16 mouse cellular contexts compared by ENCODE assay signal in the genomic region with DNA sequence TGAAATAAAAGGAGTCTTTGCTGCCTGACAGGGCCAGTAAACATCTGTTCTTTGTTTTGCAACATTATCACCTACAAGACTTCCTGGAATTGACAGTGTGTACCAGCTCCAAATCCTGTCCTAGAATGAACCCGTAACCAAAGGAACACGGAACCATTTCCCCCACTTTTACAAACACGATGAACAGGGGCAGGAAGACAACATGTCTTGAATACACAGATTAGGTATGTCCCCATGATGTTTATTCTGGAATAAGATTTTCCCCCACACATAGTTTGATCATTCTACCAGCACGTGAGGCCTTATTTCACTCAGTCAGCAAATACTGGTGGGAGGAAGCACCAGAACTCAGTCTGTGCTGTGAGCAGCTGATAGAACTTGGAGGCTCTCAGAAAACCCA.
DNase-seq lines count a peak whose midpoint lies in the region; ATAC-seq and TF ChIP-seq lines count a peak whose summit lies in the region.
"Had no signal": no experiment of that assay in that cellular context is flagged by ENCODE, and none has a peak within 500 bp of the region (broad histone marks: within the 10 kb centered on the region; RNA-seq: fewer than 3 reads in every experiment).

No protein-coding gene starts in this region.

- H3K9me3 ChIP-seq in liver, postnatal 0 days (ENCODE audit: low read length): no peaks in the 10 kb centered on the region
- no peaks in the 10 kb centered on the region for H3K9me3 ChIP-seq in liver, embryonic 11.5 days (ENCODE audit: control insufficient read depth, low read length)
- H3K9me3 ChIP-seq in embryonic facial prominence, embryonic 10.5 days: no peaks in the 10 kb centered on the region
- H3K9me3 ChIP-seq: embryonic facial prominence, embryonic 15.5 days; hindbrain, embryonic 10.5 days; midbrain, embryonic 15.5 days had no signal

- H3K36me3 ChIP-seq in liver, postnatal 0 days (replicated peaks; ENCODE audit: insufficient read depth, low read length): peaks cover 3% of the 10 kb centered on the region; the same call in 1 of the 2 replicates
- H3K36me3 ChIP-seq in liver, embryonic 11.5 days (ENCODE audit: control insufficient read depth, insufficient read depth, low read length): no peaks in the 10 kb centered on the region
- no peaks in the 10 kb centered on the region for H3K36me3 ChIP-seq in embryonic facial prominence, embryonic 10.5 days (replicated peaks)
- H3K36me3 ChIP-seq: hindbrain, embryonic 10.5 days; neural tube, embryonic 12.5 days had no signal

- H3K27ac ChIP-seq in liver, postnatal 0 days (ENCODE audit: low read depth): no peak overlapping the region
- H3K27ac ChIP-seq in liver, embryonic 11.5 days (ENCODE audit: low read depth, low read length): no peak overlapping the region
- no peak overlapping the region for H3K27ac ChIP-seq in embryonic facial prominence, embryonic 10.5 days (replicated peaks)
- H3K27ac ChIP-seq: embryonic facial prominence, embryonic 15.5 days; hindbrain, embryonic 10.5 days; liver, embryonic 14.5 days; midbrain, embryonic 15.5 days; neural tube, embryonic 12.5 days had no signal

- DNase-seq in heart, adult 18-20 months: peak; percentile 71 to 88
- no peak for DNase-seq in heart, postnatal 4 days
- no peak for DNase-seq in liver, postnatal 0 days
- no peak for DNase-seq in liver, embryonic 11.5 days (ENCODE audit: low spot score)
- peak; percentile 46 to 53 for DNase-seq in heart, postnatal 10 days
- DNase-seq in urinary bladder, adult 18-20 months (ENCODE audit: low spot score in 2 of 2): no peak
- DNase-seq in embryonic facial prominence, embryonic 10.5 days (ENCODE audit: low spot score): no peak
- no peak for DNase-seq in urinary bladder, postnatal 36 days (ENCODE audit: low spot score in 2 of 2)
- DNase-seq: cerebellum, postnatal 14 days; forebrain, postnatal 0 days had no signal

- TF ChIP-seq CTCF in liver, postnatal 0 days (IDR thresholded peaks at IDR 0.05; ENCODE audit: low read depth): no peak

- H3K9ac ChIP-seq in liver, postnatal 0 days (replicated peaks): no peak overlapping the region
- H3K9ac ChIP-seq in liver, embryonic 11.5 days (ENCODE audit: low read depth, low read length): no peak overlapping the region
- H3K9ac ChIP-seq: embryonic facial prominence, embryonic 15.5 days; forebrain, postnatal 0 days; liver, embryonic 14.5 days; midbrain, embryonic 15.5 days; neural tube, embryonic 12.5 days had no signal

- peak; percentile 81 for TF ChIP-seq EP300 in liver, postnatal 0 days (IDR thresholded peaks at IDR 0.05; ENCODE audit: low read depth)

- ATAC-seq in liver, postnatal 0 days: peak; percentile 86
- no peak for ATAC-seq in liver, embryonic 11.5 days (replicated peaks; ENCODE audit: low FRiP score)
- ATAC-seq: forebrain, postnatal 0 days; intestine, postnatal 0 days; midbrain, embryonic 15.5 days had no signal

- H3K4me3 ChIP-seq in liver, postnatal 0 days (ENCODE audit: low read depth, low read length): no peak overlapping the region
- no peak overlapping the region for H3K4me3 ChIP-seq in liver, embryonic 11.5 days (ENCODE audit: low read depth, low read length)
- H3K4me3 ChIP-seq in embryonic facial prominence, embryonic 10.5 days: no peak overlapping the region
- H3K4me3 ChIP-seq: embryonic facial prominence, embryonic 15.5 days; hindbrain, embryonic 10.5 days; midbrain, embryonic 15.5 days; neural tube, embryonic 12.5 days had no signal

- no peak overlapping the region for H3K4me2 ChIP-seq in liver, postnatal 0 days (ENCODE audit: low read depth, low read length)
- no peak overlapping the region for H3K4me2 ChIP-seq in liver, embryonic 11.5 days
- H3K4me2 ChIP-seq: embryonic facial prominence, embryonic 15.5 days; midbrain, embryonic 15.5 days; neural tube, embryonic 12.5 days had no signal

- intact Hi-C loops in heart, postnatal 10 days (cut with DNase I): loop anchor here (5.0 kb wide), 1 partner anchor 148 kb away; no protein-coding TSS in a partner anchor

- H3K4me1 ChIP-seq in liver, postnatal 0 days (ENCODE audit: insufficient read depth): no peaks in the 10 kb centered on the region
- no peaks in the 10 kb centered on the region for H3K4me1 ChIP-seq in liver, embryonic 11.5 days (replicated peaks; ENCODE audit: control insufficient read depth, insufficient read depth, low read length)
- no peaks in the 10 kb centered on the region for H3K4me1 ChIP-seq in embryonic facial prominence, embryonic 10.5 days
- H3K4me1 ChIP-seq: embryonic facial prominence, embryonic 15.5 days; hindbrain, embryonic 10.5 days; midbrain, embryonic 15.5 days; neural tube, embryonic 12.5 days had no signal

- H3K27me3 ChIP-seq in liver, postnatal 0 days (ENCODE audit: insufficient read depth, low read length): no peaks in the 10 kb centered on the region
- H3K27me3 ChIP-seq in liver, embryonic 11.5 days (replicated peaks; ENCODE audit: control insufficient read depth, insufficient read depth, low read length): no peaks in the 10 kb centered on the region
- H3K27me3 ChIP-seq in embryonic facial prominence, embryonic 10.5 days (replicated peaks; ENCODE audit: low read depth, poor library complexity, severe bottlenecking): no peaks in the 10 kb centered on the region
- H3K27me3 ChIP-seq: embryonic facial prominence, embryonic 15.5 days; midbrain, embryonic 15.5 days; neural tube, embryonic 12.5 days had no signal

- 69% methylated on average over 4 of the region's 4 CpGs for WGBS in liver, postnatal 0 days (ENCODE audit: insufficient replicate concordance)
- WGBS in liver, embryonic 11.5 days: 63% methylated on average over 4 of the region's 4 CpGs
- 87% methylated on average over 4 of the region's 4 CpGs for WGBS in embryonic facial prominence, embryonic 10.5 days

Comparison
In these comparisons a context has a peak if more than half of its experiments do, and no peak if none do; other contexts are left out.
1. DNase-seq: peak in heart, adult 18-20 months (2 of 2) and heart, postnatal 10 days (2 of 2); none in heart, postnatal 4 days (single experiment), liver, postnatal 0 days (single experiment), liver, embryonic 11.5 days (single experiment), urinary bladder, adult 18-20 months (0 of 2), embryonic facial prominence, embryonic 10.5 days (single experiment) and urinary bladder, postnatal 36 days (0 of 2).